Mouse (Mus musculus) liver, embryonic 13.5 days (tissue): ENCODE data around the gene Heg1. TPM values are rescaled to one million over a fixed set of nuclear protein-coding genes. Genes with fewer than 3 reads are reported as not detected.

Source experiments
- ATAC-seq: fragments of 200-750 bp; cut with Nextera tagmentation; 2 replicates; pipeline ENCODE4 v1.8.0; 2017; ENCODE audit warnings: low read depth, mild to moderate bottlenecking, moderate number of reproducible peaks, moderate library complexity
- DNase-seq: peaks from one replicate; pipeline ENCODE4 v3.0.0; 2022
- H3K27ac ChIP-seq: fragments of 300-500 bp; sonication (generic); 2 replicates; pipeline ENCODE4 v1.5.1; 2015; ENCODE audit warnings: moderate library complexity, mild to moderate bottlenecking, inconsistent platforms
- H3K27me3 ChIP-seq: fragments of 300-500 bp; sonication (generic); 2 replicates; pipeline ENCODE4 v1.6.1; 2015; ENCODE audit warnings: mild to moderate bottlenecking, inconsistent platforms
- H3K36me3 ChIP-seq: fragments of 300-500 bp; sonication (generic); 2 replicates; pipeline ENCODE4 v1.6.1; 2015; ENCODE audit warnings: mild to moderate bottlenecking, inconsistent platforms
- H3K4me1 ChIP-seq: fragments of 300-500 bp; sonication (generic); replicated peaks from 2 replicates; pipeline ENCODE4 v1.6.1; 2015; ENCODE audit warnings: inconsistent platforms
- H3K4me2 ChIP-seq: fragments of 300-500 bp; sonication (generic); 2 replicates; pipeline ENCODE4 v1.6.1; 2015; ENCODE audit warnings: inconsistent platforms, mild to moderate bottlenecking, moderate library complexity
- H3K4me3 ChIP-seq: fragments of 300-500 bp; sonication (generic); replicated peaks from 2 replicates; pipeline ENCODE4 v1.5.1; 2015; ENCODE audit warnings: mild to moderate bottlenecking, inconsistent platforms
- H3K9ac ChIP-seq: fragments of 300-500 bp; sonication (generic); 2 replicates; pipeline ENCODE4 v1.6.1; 2015; ENCODE audit warnings: mild to moderate bottlenecking, inconsistent platforms
- H3K9me3 ChIP-seq: fragments of 300-500 bp; sonication (generic); replicated peaks from 2 replicates; pipeline ENCODE4 v1.6.1; 2016; ENCODE audit warnings: inconsistent platforms
- WGBS: fragments of 180-500 bp; shearing (Covaris S2); methylation state at CpG from one replicate; pipeline ENCODE4 v1.1.7; 2015; ENCODE audit not compliant: insufficient replicate concordance; 5-methylcytosine and 5-hydroxymethylcytosine counted together
- polyA plus RNA-seq: library from polyadenylated mRNA; unstranded; fragments of >200 nt; fragmentation: Nextera tagmentation; extraction: Ambion mirVana; gene quantifications from 2 replicates; pipeline ENCODE4 v1.2.1, GENCODE M21; 2015

Heg1 gene
- polyA plus RNA-seq, 1 experiment from 2014 or later, result 4.1 TPM

- no peaks in the 10 kb centered on the region for H3K4me1 ChIP-seq
- no peaks in the 10 kb centered on the region for H3K9me3 ChIP-seq
- H3K36me3 ChIP-seq, result no peaks in the 10 kb centered on the region
- 18% methylated on average over 2 of the region's 2 CpGs for WGBS
- H3K4me3 ChIP-seq, result no peak overlapping the region
- DNase-seq (no peak), ATAC-seq (no peak)
- no peak overlapping the region for H3K9ac ChIP-seq
- no peak overlapping the region for H3K27ac ChIP-seq
- no peak overlapping the region for H3K4me2 ChIP-seq
- H3K27me3 ChIP-seq, result no peaks in the 10 kb centered on the region
Measured at GRCm38 (mm10) chr16:33668448-33668847, 15.7 kb upstream of the Heg1 start.

- Histone ChIP-seq H3K9me3 (no peaks in the 10 kb centered on the region), H3K4me1 (no peaks in the 10 kb centered on the region), H3K4me2 (no peak overlapping the region), H3K27me3 (no peaks in the 10 kb centered on the region), H3K4me3 (no peak overlapping the region), H3K27ac (no peak overlapping the region), H3K9ac (no peak overlapping the region), H3K36me3 (no peaks in the 10 kb centered on the region)
- WGBS, result 62% methylated on average over 1 of the region's 1 CpGs
- ATAC-seq, result no peak
- DNase-seq, result no peak
Measured at GRCm38 (mm10) chr16:33669072-33669471, 15.1 kb upstream of the Heg1 start.

- no peaks in the 10 kb centered on the region for H3K36me3 ChIP-seq
- H3K4me3 ChIP-seq, result no peak overlapping the region
- no peak overlapping the region for H3K27ac ChIP-seq
- no peaks in the 10 kb centered on the region for H3K9me3 ChIP-seq
- DNase-seq, result no peak
- no peaks in the 10 kb centered on the region for H3K4me1 ChIP-seq
- no peaks in the 10 kb centered on the region for H3K27me3 ChIP-seq
- no peak overlapping the region for H3K4me2 ChIP-seq
- no peak for ATAC-seq
- no peak overlapping the region for H3K9ac ChIP-seq
- WGBS, result 51% methylated on average over 3 of the region's 3 CpGs
Measured at GRCm38 (mm10) chr16:33670340-33670739, 13.8 kb upstream of the Heg1 start.

- H3K9me3 ChIP-seq, result no peaks in the 10 kb centered on the region
Measured at GRCm38 (mm10) chr16:33670933-33671332, 13.2 kb upstream of the Heg1 start.

GRCm38 (mm10) chr16:33672188-33672587 is 12.0 kb upstream of the Heg1 start:
- H3K27ac ChIP-seq, result no peak overlapping the region
- no peak for ATAC-seq

More at GRCm38 (mm10) chr16:33670933-33671332, 13.2 kb upstream of the Heg1 start:
- ATAC-seq (no peak), DNase-seq (no peak)
- Histone ChIP-seq H3K27me3 (no peaks in the 10 kb centered on the region), H3K36me3 (no peaks in the 10 kb centered on the region), H3K27ac (no peak overlapping the region), H3K9ac (no peak overlapping the region), H3K4me1 (no peaks in the 10 kb centered on the region), H3K4me2 (no peak overlapping the region), H3K4me3 (no peak overlapping the region)
- WGBS, result 54% methylated on average over 2 of the region's 2 CpGs

GRCm38 (mm10) chr16:33672643-33673042 is 11.5 kb upstream of the Heg1 start:
- Histone ChIP-seq H3K4me1 (no peaks in the 10 kb centered on the region), H3K36me3 (no peaks in the 10 kb centered on the region), H3K4me2 (no peak overlapping the region), H3K4me3 (no peak overlapping the region), H3K9me3 (no peaks in the 10 kb centered on the region), H3K9ac (no peak overlapping the region), H3K27ac (no peak overlapping the region), H3K27me3 (no peaks in the 10 kb centered on the region)
- WGBS, result 65% methylated on average over 4 of the region's 4 CpGs
- DNase-seq (no peak), ATAC-seq (no peak)

More at GRCm38 (mm10) chr16:33672188-33672587, 12.0 kb upstream of the Heg1 start:
- Histone ChIP-seq H3K27me3 (no peaks in the 10 kb centered on the region), H3K9me3 (no peaks in the 10 kb centered on the region), H3K9ac (no peak overlapping the region), H3K36me3 (no peaks in the 10 kb centered on the region), H3K4me1 (no peaks in the 10 kb centered on the region), H3K4me3 (no peak overlapping the region), H3K4me2 (no peak overlapping the region)
- WGBS, result 69% methylated on average over 4 of the region's 4 CpGs
- DNase-seq, result no peak

GRCm38 (mm10) chr16:33673530-33674109 is 10.6 kb upstream of the Heg1 start:
- no peaks in the 10 kb centered on the region for H3K4me1 ChIP-seq
- H3K9me3 ChIP-seq, result no peaks in the 10 kb centered on the region
- ATAC-seq (no peak), DNase-seq (no peak)
- WGBS, result 71% methylated on average over 14 of the region's 14 CpGs
- no peak overlapping the region for H3K4me3 ChIP-seq
- no peak overlapping the region for H3K27ac ChIP-seq
- H3K4me2 ChIP-seq, result no peak overlapping the region
- H3K9ac ChIP-seq, result no peak overlapping the region
- no peaks in the 10 kb centered on the region for H3K36me3 ChIP-seq
- no peaks in the 10 kb centered on the region for H3K27me3 ChIP-seq

- no peaks in the 10 kb centered on the region for H3K9me3 ChIP-seq
- no peak for ATAC-seq
- H3K4me2 ChIP-seq, result no peak overlapping the region
- H3K4me3 ChIP-seq, result no peak overlapping the region
- H3K9ac ChIP-seq, result no peak overlapping the region
- no peak overlapping the region for H3K27ac ChIP-seq
- no peaks in the 10 kb centered on the region for H3K27me3 ChIP-seq
- no peak for DNase-seq
- H3K36me3 ChIP-seq, result no peaks in the 10 kb centered on the region
- WGBS, result 61% methylated on average over 10 of the region's 10 CpGs
- no peaks in the 10 kb centered on the region for H3K4me1 ChIP-seq
Measured at GRCm38 (mm10) chr16:33675151-33675847, 8.9 kb upstream of the Heg1 start.

- DNase-seq, result no peak
- Histone ChIP-seq H3K4me2 (no peak overlapping the region), H3K4me1 (no peaks in the 10 kb centered on the region; the same call in 1 of the 2 replicates), H3K27me3 (no peaks in the 10 kb centered on the region), H3K36me3 (no peaks in the 10 kb centered on the region), H3K27ac (no peak overlapping the region), H3K9me3 (no peaks in the 10 kb centered on the region), H3K4me3 (no peak overlapping the region), H3K9ac (no peak overlapping the region)
- no peak for ATAC-seq
- 55% methylated on average over 3 of the region's 3 CpGs for WGBS
Measured at GRCm38 (mm10) chr16:33675848-33676184, 8.4 kb upstream of the Heg1 start.

GRCm38 (mm10) chr16:33676347-33677312 is 7.5 kb upstream of the Heg1 start:
- Histone ChIP-seq H3K36me3 (no peaks in the 10 kb centered on the region), H3K4me2 (no peak overlapping the region), H3K4me3 (no peak overlapping the region), H3K27ac (no peak overlapping the region), H3K27me3 (no peaks in the 10 kb centered on the region), H3K4me1 (no peaks in the 10 kb centered on the region; the same call in 1 of the 2 replicates), H3K9ac (no peak overlapping the region), H3K9me3 (no peaks in the 10 kb centered on the region)
- ATAC-seq, result no peak
- DNase-seq, result no peak
- 58% methylated on average over 7 of the region's 7 CpGs for WGBS

GRCm38 (mm10) chr16:33677313-33677690 is 6.9 kb upstream of the Heg1 start:
- ATAC-seq, result no peak
- H3K9me3 ChIP-seq, result no peaks in the 10 kb centered on the region
- no peaks in the 10 kb centered on the region for H3K36me3 ChIP-seq
- H3K4me1 ChIP-seq, result no peaks in the 10 kb centered on the region; the same call in 1 of the 2 replicates
- H3K4me2 ChIP-seq, result no peak overlapping the region
- H3K4me3 ChIP-seq, result no peak overlapping the region
- 73% methylated on average over 7 of the region's 7 CpGs for WGBS
- no peaks in the 10 kb centered on the region for H3K27me3 ChIP-seq
- H3K9ac ChIP-seq, result no peak overlapping the region
- DNase-seq, result no peak
- H3K27ac ChIP-seq, result no peak overlapping the region
